Mouse (Mus musculus) gastrocnemius, postnatal 10 days (tissue): ENCODE data around the gene Egflam. TPM values are rescaled to one million over a fixed set of nuclear protein-coding genes. Genes with fewer than 3 reads are reported as not detected.

Experiments
- DNase-seq: peaks from one replicate; pipeline ENCODE4 v3.0.0; 2021; ENCODE audit warnings: mixed read lengths
- total RNA-seq, 2 experiments: library from RNA; stranded (reverse); gene quantifications; 2 replicates each; pipeline ENCODE4 v1.2.3; 2021

Egflam gene
- total RNA-seq, 2 experiments from 2014 or later = 17.4 to 21.3 TPM

DNA sequence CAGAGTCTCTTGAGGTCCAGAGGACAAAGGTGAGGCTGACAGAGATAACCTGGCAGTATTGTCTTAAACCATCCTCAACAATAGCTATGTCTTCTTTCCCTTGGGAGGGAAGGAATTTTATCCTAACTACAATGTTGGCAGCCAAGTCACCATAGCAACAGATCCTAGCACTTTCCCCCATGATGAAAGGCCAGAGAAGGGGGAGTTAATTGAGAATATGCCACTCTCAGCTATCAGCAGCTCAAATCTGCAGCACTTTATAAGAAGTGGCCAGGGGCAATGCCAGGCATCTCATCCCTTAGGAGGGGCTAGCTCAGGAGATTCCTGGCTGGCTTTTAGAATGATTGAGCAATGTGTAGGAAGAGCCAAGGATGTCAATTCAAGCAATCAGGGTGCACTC is 105.3 kb downstream of the Egflam start:
- DNase-seq = no peak

DNA sequence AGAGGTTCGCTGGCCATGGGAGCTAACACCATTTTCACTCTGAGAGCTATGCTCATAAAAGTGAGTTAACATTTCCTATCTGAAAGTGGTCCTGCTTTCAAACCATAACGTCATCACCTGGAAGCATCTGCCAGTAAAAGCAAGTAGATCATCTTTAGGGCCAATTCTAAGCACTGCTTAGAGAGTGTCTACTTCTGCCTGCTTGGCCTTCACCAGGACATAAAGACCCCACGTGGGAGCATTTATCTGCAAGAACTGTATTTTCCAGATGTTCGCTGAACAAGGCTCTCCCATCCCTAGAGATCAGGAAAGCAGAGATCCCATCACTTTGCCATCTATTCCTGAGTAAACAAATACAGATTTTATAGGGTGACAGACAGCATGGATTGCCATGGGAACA is 108.2 kb downstream of the Egflam start:
- no peak for DNase-seq

DNA sequence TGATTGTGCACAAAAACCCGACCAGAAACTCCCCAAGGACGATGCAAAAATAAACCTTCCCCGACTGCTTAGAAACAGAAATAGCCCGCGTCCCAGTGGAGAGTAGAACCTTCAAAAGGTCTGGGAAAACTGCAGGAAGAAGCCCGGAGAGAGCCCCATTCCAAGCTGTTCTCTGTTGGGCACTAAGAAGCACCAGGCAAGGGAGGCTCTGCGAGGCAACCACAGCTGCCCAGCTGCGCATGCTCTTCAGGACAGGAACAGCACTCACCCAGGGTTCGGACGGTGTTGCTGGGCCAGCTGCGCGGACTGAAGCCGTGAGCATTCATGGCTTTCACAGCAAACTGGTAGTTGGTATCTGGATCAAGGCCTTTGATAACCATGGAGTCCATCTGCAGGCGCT is 108.7 kb downstream of the Egflam start:
- DNase-seq = peak; percentile 16

DNA sequence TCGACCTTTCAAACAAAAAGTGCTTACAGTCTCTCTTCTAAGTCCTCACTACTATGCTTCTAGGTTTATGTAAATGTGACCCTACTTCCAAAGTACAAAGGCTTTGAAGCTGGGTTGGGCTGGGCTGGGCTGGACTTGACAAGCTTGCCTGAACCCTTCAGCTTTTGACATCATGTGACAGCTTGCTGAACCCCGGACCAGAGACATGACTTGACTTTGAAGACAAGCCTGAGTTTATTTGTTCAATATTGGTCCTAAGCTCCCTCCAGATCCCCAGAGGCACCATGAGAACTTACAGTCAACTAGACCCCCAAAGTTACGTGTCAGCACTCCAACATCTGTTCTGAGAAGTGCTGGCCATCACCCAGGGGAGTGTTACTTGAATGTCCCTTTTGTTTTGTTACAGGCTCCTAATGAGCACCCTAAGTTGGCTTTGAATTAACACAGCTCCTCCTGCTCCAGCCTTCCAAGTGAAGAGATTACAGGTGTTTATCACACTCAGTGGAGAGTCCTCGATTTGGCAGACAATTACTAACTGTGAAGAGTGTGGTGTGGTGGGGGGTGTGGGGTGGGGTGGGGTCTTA is 109.3 kb downstream of the Egflam start:
- no peak for DNase-seq

- DNase-seq = no peak
Measured at GRCm38 (mm10) chr15:7287911-7288310, 110.3 kb downstream of the Egflam start.

GRCm38 (mm10) chr15:7281579-7281978 is 116.6 kb downstream of the Egflam start:
- no peak for DNase-seq

- DNase-seq = peak; percentile 85
Measured at GRCm38 (mm10) chr15:7263822-7264221, 134.4 kb downstream of the Egflam start.

DNA sequence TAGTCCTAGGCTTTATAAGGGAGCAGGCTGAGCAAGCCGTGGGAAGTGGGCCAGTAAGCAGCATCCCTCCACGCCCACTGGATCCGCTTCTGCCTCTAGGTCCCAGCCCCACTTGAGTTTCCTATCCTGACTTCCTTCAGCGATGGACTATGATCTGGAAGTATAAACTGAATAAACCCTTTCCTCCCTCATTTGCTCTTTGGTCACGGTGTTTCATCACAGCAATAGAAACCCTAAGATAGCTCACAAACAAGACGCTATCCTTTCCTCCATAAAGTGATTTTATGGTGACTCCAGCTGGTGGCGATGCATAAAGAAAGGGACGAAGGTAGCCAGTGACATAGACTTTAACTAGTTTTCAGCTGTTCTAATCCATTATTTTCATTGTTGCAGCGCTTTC is 134.9 kb downstream of the Egflam start:
- DNase-seq = no peak

DNA sequence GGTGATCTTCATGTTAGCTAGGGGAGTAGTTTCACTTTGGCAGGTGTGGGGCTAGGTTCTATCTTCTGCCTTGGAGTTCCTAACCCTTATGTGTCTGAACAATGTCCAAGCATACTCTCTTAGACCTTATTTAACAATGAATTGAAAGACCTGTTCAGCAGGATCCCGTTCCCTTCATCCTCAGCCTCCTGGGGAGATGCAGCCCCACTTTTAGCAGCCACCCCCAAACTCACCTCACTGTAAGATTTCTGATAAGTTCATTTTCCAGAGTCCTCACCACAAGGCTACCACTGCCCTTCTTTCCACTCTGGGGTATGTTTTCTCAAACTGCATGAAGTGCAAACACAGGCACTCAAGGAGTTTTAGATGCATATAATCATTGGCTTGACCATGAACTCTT is 136.8 kb downstream of the Egflam start:
- DNase-seq = no peak

DNA sequence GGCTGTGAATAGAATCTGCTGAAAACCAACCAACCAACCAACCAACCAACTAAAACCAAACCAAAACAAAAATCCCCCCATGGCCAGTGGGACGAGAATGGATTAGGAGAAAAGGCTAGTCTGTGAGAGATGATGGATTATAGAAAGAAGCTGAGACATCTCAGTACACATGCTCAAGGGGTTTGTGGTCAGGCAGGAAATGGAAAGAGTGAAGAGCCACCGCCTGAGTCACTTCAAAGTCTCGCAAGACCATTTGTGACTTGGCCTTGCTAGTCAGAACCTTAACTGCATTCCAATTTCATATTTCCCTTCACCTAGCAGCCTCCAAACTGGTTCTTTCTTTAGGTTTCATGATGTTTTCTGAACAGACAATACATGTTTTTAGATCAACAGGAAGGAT is 141.6 kb downstream of the Egflam start:
- no peak for DNase-seq

- DNase-seq = no peak
Measured at GRCm38 (mm10) chr15:7253326-7253725, 144.9 kb downstream of the Egflam start.

GRCm38 (mm10) chr15:7252106-7252636 is 146.0 kb downstream of the Egflam start:
- no peak for DNase-seq

DNA sequence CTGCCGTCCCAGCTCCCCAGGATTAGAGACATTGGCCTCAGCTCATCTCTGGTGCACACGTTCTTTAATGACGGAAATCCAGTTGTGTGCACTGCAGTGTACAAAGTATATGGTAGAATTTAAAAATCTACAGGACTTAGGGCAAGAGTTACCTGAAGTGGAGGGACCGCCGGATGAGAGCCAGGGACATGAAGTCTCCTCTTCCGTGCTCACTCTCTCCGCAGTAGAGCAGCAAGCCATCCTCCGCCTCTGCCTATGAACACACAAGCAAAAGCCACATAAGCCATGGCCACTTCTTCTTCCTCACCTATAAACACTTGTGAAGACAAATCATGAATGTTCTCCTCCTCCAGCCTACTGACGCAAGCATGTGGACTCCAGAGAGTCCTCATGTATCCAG is 147.2 kb downstream of the Egflam start:
- no peak for DNase-seq

DNA sequence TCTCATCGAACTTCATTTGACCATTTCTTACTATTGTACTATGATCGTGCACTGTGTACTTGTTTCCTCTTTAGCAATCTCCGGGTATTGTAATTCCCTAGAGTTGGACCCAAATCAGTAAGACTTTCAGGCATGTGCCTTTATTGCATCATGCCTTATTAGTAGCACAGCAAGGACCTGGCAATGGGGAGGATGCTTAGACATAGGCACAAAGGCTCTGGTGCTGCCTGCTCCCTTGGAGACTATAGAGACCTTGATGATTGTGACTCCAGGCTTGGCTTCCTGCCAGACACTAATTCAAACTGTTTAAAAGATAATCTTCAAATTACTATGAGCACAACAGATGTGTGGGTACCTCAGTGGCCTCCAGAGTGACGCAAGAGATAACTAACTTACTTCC is 149.0 kb downstream of the Egflam start:
- no peak for DNase-seq

GRCm38 (mm10) chr15:7247321-7247720 is 150.9 kb downstream of the Egflam start:
- no peak for DNase-seq

GRCm38 (mm10) chr15:7242161-7242850 is 155.9 kb downstream of the Egflam start:
- DNase-seq = no peak

- no peak for DNase-seq
Measured at GRCm38 (mm10) chr15:7240950-7241349, 157.2 kb downstream of the Egflam start.

DNA sequence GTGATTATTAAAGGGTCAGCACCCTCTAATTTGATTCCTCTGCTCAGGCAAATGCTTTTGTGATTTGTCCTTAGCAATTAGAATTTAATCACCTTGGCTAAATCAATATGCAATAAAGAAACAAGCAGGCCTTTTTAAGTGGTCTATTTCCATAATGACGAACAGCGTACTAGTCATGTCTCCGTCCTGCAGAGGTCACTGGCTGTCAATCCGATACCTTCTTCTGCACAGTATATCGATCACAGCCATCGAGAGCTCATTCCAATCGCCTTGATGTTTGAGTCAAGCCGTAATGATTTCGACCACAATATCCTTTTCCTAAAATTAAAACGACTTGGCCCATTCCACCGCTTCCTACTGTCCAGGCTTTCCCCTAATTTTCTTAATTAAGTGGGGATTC is 158.3 kb downstream of the Egflam start:
- DNase-seq = no peak

DNA sequence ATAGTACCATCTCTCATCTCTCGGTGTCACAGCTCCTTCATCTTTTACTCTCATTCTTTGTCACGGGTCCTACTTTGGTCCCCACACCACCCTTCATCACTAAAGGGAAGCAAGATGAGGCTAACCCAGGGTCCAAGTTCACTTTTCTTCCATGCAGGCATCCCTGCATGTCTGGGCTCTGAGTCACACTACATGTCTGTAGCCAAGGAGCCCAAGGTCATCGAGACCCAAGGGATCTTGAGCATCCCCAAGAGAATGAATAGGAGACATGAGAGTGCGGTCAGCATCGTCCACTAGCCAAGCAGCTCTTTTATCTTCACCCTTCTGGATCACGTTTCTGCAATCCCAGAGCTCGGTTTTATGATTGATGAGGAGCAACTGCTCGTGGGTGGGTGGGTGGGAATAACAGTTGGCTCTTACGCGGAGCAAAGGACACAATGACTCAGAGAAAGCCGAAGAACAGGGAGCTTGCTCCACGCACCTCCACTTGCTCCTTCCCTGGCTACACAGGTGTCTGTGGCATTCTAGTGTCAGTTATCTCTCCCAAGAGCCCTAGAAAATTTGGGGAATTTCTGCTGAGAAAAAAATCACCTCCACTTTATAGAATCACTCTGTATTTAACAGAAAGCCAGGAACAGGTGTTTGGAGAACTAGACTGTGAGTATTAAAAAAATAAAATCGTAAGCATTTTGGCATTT is 164.7 kb downstream of the Egflam start:
- no peak for DNase-seq

DNA sequence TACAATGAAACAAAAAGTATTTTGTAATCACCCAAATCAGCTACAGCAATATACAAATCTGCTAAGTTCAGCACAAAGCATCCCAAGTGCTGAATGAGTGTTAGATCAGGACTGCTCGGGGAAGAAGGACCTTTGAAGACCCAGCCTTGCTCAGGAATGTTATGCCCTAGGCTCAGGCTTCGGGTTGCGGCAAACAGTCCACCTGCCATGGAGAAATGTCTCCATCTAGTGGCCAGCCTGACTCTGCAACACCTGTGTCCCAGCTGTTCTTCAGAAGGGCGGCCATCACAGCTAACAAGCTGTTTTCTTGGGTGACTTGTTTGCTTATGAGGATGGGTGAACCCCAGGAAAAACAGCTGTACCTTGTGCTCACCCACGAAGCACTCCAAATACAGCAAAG is 172.0 kb downstream of the Egflam start:
- peak; percentile 78 for DNase-seq

- DNase-seq = no peak
Measured at GRCm38 (mm10) chr15:7224151-7224775, 173.9 kb downstream of the Egflam start.

DNA sequence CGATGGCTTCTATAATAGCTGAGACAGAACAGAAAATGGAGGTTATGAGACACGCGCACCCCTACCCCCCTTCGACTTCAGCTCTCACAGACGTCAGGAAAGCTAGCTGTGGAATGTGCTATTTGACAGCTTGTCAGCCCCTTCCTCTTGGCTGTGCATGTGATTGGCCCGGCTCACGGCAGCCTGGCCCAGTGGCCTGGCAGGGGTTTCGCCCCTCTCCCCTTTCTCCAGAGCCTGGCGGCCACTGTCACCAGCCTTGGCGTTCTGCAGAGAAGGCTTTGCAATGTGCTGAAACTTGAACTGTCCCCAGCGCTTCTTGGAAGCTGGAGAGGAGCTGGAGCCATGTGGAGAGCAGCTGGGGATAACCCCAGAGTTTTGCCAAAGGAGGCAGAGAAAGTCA is 175.4 kb downstream of the Egflam start:
- peak; percentile 53 for DNase-seq

DNA sequence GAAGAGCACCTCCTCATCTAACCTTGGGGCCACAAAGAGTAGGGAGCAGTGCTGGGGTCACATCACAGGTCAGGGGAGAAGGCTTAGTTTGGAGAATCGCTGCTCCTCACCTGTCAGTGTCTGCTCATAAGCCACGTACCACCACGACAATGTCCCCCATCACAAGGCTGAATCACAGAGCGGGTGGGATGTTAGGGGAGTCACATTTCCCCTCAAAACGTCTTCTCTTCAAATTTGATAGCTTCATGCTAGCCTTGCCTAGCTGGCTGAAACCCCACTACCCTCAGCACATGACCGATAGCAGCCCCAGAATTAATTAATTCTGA is 181.0 kb downstream of the Egflam start:
- DNase-seq = no peak
